Mouse (Mus musculus): ENCODE results near the gene Zfp354b. TPM values are rescaled to one million over a fixed set of nuclear protein-coding genes. Genes with fewer than 3 reads are reported as not detected.
A peak's percentile ranks its signal among the peaks of the same experiment; 100 is the strongest.

The Zfp354b gene
- polyA plus RNA-seq, 1 experiment from 2014 or later, result 3.6 TPM

DNA sequence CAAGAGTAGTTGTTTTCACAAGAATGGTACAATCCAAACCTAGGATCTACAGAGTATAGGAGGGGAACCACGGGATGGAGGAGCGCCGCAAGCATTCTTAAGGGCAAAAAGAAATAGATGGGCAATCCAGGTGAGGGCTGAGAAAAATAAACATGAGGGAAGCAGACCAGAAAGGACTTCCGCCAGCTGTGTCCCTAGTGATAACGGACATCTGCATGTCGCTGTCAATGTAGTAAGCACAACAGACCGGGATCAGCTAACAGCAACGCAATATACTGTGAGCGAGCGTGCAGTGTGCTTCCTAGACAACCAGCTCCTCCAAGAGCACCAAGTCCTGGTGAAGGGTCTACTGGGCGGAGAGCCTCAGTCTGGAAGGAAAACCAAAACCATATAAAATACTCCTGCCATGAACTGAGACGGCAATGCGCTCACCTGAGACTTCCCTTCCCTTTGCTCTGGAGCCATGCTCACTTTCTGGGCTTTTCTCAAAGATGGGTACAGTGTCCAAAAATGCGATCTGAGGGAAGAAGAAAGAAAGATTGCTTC, 891 bp downstream of the Zfp354b start:
- H3K4me1 ChIP-seq, result peaks cover 9% of the 10 kb centered on the region; the same call in 1 of the 2 replicates
- H3K27ac ChIP-seq (replicated peaks), result peak overlapping the region; percentile 74
- 33% methylated on average over 14 of the region's 14 CpGs for WGBS
- peak overlapping the region; percentile 82 for H3K4me2 ChIP-seq (replicated peaks)
- no peaks in the 10 kb centered on the region for H3K27me3 ChIP-seq
- no peak for ATAC-seq (replicated peaks)
- H3K9me3 ChIP-seq, result no peaks in the 10 kb centered on the region
- no peaks in the 10 kb centered on the region for H3K36me3 ChIP-seq
- H3K4me3 ChIP-seq, result peak overlapping the region; percentile 83
- H3K9ac ChIP-seq (replicated peaks), result peak overlapping the region; percentile 85

DNA sequence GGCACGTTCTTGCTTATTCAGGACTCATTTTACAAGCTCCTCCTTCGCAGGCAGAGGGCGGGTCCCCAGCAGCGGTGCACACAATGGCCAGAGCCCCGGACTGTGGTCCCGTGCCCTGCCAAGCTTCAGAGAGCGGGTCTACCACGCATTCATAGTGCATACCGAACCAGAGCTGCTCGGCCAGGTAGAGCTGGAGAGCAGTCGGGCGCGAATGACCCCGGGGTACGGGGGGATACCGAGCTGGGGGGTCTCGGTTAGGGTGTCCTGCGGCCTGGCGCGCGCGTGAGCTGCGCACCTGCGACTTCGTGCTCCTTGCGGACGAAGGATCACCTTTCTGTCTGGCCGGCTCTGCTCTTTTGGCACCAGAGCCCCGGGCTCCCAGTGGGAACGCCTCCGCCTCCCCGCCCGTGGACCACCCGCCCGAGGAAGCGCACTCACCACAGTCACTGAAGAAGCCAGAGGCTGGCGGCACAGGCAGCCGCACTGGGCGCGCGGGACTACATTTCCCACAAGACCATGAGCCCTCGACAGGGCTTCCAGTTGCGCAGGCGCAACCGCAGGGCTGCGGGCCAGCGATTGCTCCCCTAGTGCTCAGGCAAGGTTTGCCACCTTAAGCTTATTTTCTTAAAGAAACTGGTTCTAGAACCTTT, 15.6 kb downstream of the Zfp354b start, which contains the start of gene Zfp2:
Gene Zfp2 (minus strand): TSS at position 495 of the 650 bp plus-strand sequence.
- Histone ChIP-seq H3K36me3 (peaks cover 36% of the 10 kb centered on the region), H3K9ac (replicated peaks) (peak within 1 kb of the TSS; percentile 99), H3K4me2 (replicated peaks) (peak within 1 kb of the TSS; percentile 42), H3K4me1 (peaks cover 13% of the 10 kb centered on the region), H3K4me3 (peak within 1 kb of the TSS; percentile 97), H3K9me3 (peaks cover 13% of the 10 kb centered on the region), H3K27me3 (no peaks in the 10 kb centered on the region), H3K27ac (replicated peaks) (peak within 1 kb of the TSS; percentile 90)
- WGBS, result 0% methylated on average over 47 of the region's 47 CpGs
- ATAC-seq (replicated peaks), result peak; percentile 99

DNA sequence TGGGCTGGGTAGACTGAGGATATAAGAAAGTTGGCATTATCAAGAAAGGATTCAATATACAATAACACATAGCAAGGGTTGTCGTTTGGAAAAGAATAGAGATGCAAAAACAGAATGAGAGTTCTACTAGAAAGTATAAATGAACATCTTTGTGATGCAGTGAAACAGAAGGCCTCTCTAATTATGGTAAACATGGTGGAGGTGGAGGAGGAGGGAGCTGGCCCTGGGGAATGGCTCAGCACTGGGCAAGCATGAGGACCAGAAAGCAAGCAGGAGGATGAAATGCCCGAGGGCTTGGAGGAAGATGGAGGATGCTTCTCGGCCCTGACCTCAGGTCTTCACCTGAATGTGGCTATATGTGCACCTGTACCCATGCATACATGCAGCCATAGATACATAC, 17.0 kb downstream of the Zfp354b start:
- no peak overlapping the region; the same call in 1 of the 2 replicates for H3K4me3 ChIP-seq
- peaks cover 49% of the 10 kb centered on the region for H3K36me3 ChIP-seq
- no peaks in the 10 kb centered on the region for H3K27me3 ChIP-seq
- H3K27ac ChIP-seq (replicated peaks), result no peak overlapping the region
- 91% methylated on average over 3 of the region's 3 CpGs for WGBS
- peaks cover 26% of the 10 kb centered on the region for H3K9me3 ChIP-seq
- peaks cover 13% of the 10 kb centered on the region for H3K4me1 ChIP-seq
- no peak for ATAC-seq (replicated peaks)
- H3K4me2 ChIP-seq (replicated peaks), result no peak overlapping the region
- no peak overlapping the region for H3K9ac ChIP-seq (replicated peaks)

DNA sequence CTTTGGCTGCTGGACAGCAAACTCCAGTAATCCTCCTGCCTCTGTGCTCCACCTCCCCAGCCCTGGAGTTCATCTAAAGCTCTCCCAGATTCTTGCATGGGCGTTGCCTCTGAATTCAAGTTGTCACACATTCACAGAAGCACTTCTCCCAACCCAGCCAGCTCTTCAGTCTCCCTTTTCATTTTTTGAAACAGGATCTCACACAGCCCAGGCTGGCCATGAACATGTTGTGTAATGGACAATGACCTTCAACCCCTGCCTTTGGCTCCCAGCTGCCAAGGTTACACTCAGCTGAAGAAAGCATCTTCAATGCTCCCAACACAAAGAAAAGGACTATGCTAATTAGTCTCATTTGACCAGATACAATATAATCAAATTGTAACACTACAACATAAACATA, 18.1 kb downstream of the Zfp354b start:
- peaks cover 28% of the 10 kb centered on the region for H3K9me3 ChIP-seq

DNA sequence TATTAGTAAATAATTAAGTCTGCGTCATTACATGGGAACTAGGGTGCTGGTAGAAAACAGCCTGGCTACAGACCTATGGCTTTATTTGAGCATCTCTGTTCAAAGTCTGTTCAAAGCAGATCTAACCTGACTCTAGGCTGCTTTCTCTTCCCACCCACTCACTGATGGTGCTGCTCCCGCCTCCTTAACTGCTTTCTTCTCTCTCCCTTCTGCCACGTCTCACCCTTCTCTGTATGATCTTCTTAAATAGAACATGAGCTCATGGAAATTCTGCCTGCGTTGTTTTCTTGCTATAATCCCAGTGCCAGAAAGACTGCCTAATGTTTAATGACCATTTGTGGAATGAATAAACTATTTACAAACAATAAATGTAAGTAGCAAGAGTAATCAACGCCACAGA, 23.3 kb downstream of the Zfp354b start:
- peaks cover 64% of the 10 kb centered on the region for H3K9me3 ChIP-seq
- no peak overlapping the region for H3K27ac ChIP-seq (replicated peaks)
- no peak overlapping the region for H3K4me2 ChIP-seq (replicated peaks)
- H3K27me3 ChIP-seq, result no peaks in the 10 kb centered on the region
- no peak overlapping the region for H3K9ac ChIP-seq (replicated peaks)
- no peaks in the 10 kb centered on the region for H3K4me1 ChIP-seq
- no peak for ATAC-seq (replicated peaks)
- 89% methylated on average over 5 of the region's 5 CpGs for WGBS
- peaks cover 98% of the 10 kb centered on the region for H3K36me3 ChIP-seq
- H3K4me3 ChIP-seq, result no peak overlapping the region

More for the DNA sequence above, 18.1 kb downstream of the Zfp354b start:
- H3K27me3 ChIP-seq, result no peaks in the 10 kb centered on the region
- no peak overlapping the region for H3K27ac ChIP-seq (replicated peaks)
- WGBS, result 96% methylated on average over 1 of the region's 1 CpGs
- no peak overlapping the region for H3K4me3 ChIP-seq
- no peak overlapping the region for H3K4me2 ChIP-seq (replicated peaks)
- H3K4me1 ChIP-seq, result peaks cover 13% of the 10 kb centered on the region
- no peak for ATAC-seq (replicated peaks)
- H3K36me3 ChIP-seq, result peaks cover 61% of the 10 kb centered on the region
- H3K9ac ChIP-seq (replicated peaks), result no peak overlapping the region

DNA sequence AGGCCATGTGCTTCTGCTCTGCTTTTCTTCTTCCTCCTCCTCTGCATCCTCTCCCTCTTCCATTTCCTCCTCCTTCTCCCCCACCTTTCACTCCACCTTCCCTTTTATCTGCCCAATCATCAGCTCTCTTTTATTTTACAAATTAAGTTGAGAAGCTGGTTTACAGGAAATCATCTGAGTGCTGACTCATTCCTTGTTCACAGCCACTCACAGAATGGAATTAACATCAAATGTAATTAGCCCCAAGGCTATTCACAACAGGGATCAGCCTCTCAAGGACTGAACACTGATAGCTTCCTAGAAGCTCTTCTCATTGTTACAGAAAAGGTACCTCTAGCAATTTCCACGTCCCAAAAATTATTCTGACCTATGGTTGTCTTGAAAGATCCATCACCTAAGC, 34.1 kb downstream of the Zfp354b start:
- no peaks in the 10 kb centered on the region for H3K27me3 ChIP-seq
- peaks cover 65% of the 10 kb centered on the region for H3K36me3 ChIP-seq
- 83% methylated on average over 1 of the region's 1 CpGs for WGBS
- peaks cover 62% of the 10 kb centered on the region for H3K9me3 ChIP-seq
- H3K9ac ChIP-seq (replicated peaks), result no peak overlapping the region
- H3K4me1 ChIP-seq, result no peaks in the 10 kb centered on the region
- H3K27ac ChIP-seq (replicated peaks), result no peak overlapping the region
- no peak overlapping the region for H3K4me2 ChIP-seq (replicated peaks)
- no peak for ATAC-seq (replicated peaks)
- H3K4me3 ChIP-seq, result no peak overlapping the region

DNA sequence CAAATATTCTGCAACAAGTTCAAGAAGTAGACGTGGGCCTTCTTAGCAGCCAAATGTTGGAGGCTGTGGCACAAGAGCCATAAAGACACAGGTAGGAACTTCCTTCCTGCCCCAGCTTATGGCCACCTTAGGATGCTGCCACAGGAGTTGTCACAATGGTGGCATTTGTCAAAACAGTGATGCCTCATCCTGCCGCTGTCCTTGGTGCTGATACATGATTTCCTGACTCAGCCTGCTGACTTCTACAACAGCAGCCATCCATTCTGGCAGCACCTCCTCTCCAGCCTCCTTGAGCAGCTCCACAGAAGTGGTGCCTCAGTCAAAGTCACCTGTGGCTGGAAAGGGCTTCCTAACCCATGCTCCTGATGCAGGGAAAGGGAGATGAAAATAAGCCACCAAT, 39.0 kb downstream of the Zfp354b start:
- H3K27me3 ChIP-seq, result no peaks in the 10 kb centered on the region
- peaks cover 17% of the 10 kb centered on the region for H3K9me3 ChIP-seq
- no peak for ATAC-seq (replicated peaks)
- H3K27ac ChIP-seq (replicated peaks), result no peak overlapping the region
- no peak overlapping the region for H3K9ac ChIP-seq (replicated peaks)
- no peak overlapping the region for H3K4me2 ChIP-seq (replicated peaks)
- 55% methylated on average over 2 of the region's 2 CpGs for WGBS
- no peaks in the 10 kb centered on the region for H3K4me1 ChIP-seq
- H3K4me3 ChIP-seq, result no peak overlapping the region
- H3K36me3 ChIP-seq, result peaks cover 17% of the 10 kb centered on the region; the same call in 1 of the 2 replicates

DNA sequence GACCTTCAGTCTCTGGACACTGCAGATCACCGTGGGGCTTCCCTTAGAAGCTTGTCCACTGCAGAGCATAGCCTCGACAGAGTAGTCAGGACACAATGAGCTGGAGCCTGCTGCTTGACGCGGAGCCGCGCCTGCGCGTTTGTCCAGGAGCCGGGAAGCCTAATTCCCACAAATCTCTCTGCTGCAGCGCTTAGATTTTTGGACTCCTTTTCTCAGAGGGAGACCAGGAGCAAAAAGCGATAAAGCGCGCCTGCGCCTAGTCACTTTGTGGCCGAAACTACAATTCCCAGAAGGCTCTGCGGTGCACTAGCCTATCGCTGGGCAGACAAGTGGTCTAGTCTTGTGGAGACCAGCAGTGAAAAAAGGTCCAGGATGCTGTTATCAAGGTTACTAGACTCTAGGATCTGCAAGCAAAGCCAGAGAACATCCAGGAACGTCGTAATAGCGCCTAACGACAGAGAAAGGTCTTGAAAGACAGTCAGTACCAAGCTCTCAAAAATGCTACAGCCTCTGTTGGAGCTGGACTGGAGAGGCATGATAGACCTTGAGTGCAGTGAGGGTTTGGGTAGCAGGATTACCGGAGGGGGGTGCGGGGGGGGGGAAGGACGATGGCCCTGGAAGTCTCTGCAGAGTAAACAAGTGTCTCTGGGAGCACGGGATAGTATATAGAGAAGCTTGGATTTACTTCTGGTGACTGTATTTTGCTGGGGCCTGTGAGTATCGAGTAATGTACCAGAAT, 43.9 kb downstream of the Zfp354b start, which contains the start of gene Zfp454:
Gene Zfp454 (minus strand): TSS at position 262 of the 739 bp plus-strand sequence.
- Histone ChIP-seq H3K4me3 (peak within 1 kb of the TSS; percentile 47), H3K27ac (replicated peaks) (peak within 1 kb of the TSS; percentile 82), H3K4me2 (replicated peaks) (peak within 1 kb of the TSS; percentile 67), H3K27me3 (no peaks in the 10 kb centered on the region), H3K4me1 (peaks cover 11% of the 10 kb centered on the region), H3K9ac (replicated peaks) (peak within 1 kb of the TSS; percentile 56), H3K9me3 (0 out of 2 replicates have a peak, but pooled peaks cover 2% of the 10 kb centered on the region), H3K36me3 (peaks cover 13% of the 10 kb centered on the region)
- WGBS, result 5% methylated on average over 26 of the region's 26 CpGs
- peak; percentile 97 for ATAC-seq (replicated peaks)

DNA sequence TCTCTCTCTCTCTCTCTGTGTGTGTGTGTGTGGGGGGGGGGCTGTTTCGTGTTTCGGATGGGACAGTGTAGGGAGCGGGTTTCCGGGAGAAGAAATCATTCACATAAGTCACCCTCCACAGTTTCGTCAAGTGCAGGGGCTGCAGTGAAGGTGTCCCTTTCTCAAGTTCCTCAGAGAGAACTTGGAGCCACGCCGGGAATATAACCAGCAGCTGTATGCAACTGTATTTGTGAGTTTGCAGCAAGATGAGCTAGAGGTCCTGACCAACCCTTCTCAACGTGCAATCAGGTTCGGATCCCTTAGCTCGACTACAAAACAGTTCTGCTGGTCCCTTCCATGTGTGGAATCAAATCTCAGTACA, 44.5 kb downstream of the Zfp354b start:
- H3K36me3 ChIP-seq, result peaks cover 19% of the 10 kb centered on the region
- H3K9ac ChIP-seq (replicated peaks), result peak overlapping the region; percentile 56
- no peaks in the 10 kb centered on the region for H3K27me3 ChIP-seq
- WGBS, result 21% methylated on average over 10 of the region's 10 CpGs
- H3K4me1 ChIP-seq, result peaks cover 11% of the 10 kb centered on the region
- H3K27ac ChIP-seq (replicated peaks), result peak overlapping the region; percentile 82
- 0 out of 2 replicates have a peak, but pooled peaks cover 2% of the 10 kb centered on the region for H3K9me3 ChIP-seq
- H3K4me3 ChIP-seq, result peak overlapping the region; percentile 47
- peak overlapping the region; percentile 67 for H3K4me2 ChIP-seq (replicated peaks)
- peak; percentile 39 for ATAC-seq (replicated peaks)

DNA sequence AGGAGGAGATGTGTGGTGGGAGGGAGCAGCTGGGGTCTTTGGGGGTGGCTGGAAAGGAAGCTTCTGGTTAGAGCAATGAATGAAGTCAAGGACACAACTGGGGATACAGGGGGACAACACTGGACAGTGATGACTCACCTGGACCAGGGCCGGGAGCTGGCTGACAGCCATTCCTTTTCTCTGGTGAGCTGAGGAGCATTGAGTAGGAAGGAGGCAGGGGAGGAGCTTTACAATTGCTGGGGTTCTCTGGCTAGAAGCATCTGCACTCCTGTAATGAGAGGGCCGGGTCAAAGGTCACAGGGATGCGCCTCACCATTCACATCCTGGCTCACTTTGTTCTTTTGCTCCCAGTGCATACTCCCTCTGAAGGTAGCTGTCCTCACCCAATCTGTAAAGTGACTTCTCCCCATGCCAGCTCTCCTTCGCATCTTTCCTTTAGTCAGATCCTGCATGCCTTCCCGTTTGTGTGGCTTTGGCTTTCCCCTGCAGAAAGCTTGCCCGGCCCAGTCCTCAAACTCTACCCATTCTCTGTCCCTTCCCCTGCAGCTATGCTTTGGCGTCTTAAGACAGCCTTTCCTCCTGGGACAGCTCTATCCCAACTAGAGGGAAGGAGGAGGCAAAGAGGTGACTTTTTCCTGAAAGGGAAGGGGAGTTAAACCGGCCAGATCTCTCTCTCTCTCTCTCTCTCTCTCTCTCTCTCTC, 45.1 kb downstream of the Zfp354b start:
- 35% methylated on average over 8 of the region's 8 CpGs for WGBS
- no peaks in the 10 kb centered on the region for H3K9me3 ChIP-seq
- H3K4me1 ChIP-seq, result peaks cover 11% of the 10 kb centered on the region
- peak overlapping the region; percentile 56 for H3K9ac ChIP-seq (replicated peaks)
- ATAC-seq (replicated peaks), result no peak
- H3K36me3 ChIP-seq, result peaks cover 19% of the 10 kb centered on the region
- no peaks in the 10 kb centered on the region for H3K27me3 ChIP-seq
- H3K4me2 ChIP-seq (replicated peaks), result peak overlapping the region; percentile 67
- peak overlapping the region; percentile 47 for H3K4me3 ChIP-seq
- no peak overlapping the region for H3K27ac ChIP-seq (replicated peaks)

DNA sequence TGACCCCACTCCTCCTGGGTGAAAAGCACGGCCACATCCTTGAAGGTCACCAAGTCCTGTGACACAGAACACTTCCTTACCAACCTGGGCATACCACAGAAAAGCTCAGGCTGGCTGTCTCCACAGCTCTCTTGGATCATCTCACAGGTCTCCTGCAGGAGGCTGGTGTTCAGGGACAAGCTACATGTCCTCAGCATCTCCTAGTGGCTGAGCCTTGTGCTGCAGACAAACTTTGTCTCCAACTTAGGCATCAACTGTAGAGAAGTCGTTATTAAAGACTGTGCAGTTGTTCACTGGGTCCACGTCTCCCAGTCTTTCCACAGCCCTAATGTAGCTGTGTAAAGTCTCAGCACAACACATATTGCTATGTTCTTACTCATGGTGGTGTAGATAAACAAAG, 47.7 kb downstream of the Zfp354b start:
- Histone ChIP-seq H3K27me3 (no peaks in the 10 kb centered on the region), H3K36me3 (peaks cover 41% of the 10 kb centered on the region), H3K4me3 (no peak overlapping the region), H3K4me2 (replicated peaks) (no peak overlapping the region), H3K9me3 (no peaks in the 10 kb centered on the region), H3K27ac (replicated peaks) (no peak overlapping the region), H3K4me1 (peaks cover 11% of the 10 kb centered on the region), H3K9ac (replicated peaks) (no peak overlapping the region)
- 90% methylated on average over 3 of the region's 3 CpGs for WGBS
- no peak for ATAC-seq (replicated peaks)
